Mouse (Mus musculus) cerebellum, adult 18-20 months (tissue): ENCODE measurements around the gene Sgca.
A peak's percentile ranks its signal among the peaks of the same experiment; 100 is the strongest.

Source experiments
- DNase-seq, 2 experiments: peaks; one replicate each; pipeline ENCODE4 v3.0.0; 2021

Gene Sgca

DNA sequence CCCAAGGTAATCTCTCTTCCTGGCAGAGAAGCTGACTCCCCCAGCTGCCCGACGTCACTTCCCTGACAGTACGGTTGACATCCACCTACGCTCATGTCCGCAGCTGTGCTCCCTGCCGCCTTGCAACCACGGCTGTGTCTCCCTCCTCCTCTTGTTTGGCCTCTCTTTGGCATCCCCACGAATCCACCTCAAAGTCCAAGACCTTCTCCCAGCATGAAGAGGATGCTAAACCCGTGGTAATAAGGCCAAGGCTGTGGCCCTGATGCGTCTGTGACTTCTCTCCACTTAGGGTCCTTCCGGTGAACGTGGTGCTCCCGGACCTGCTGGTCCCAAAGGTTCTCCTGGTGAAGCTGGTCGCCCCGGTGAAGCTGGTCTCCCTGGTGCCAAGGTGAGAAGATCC lies 33.1 kb downstream of the Sgca start:
- no peak for DNase-seq

- peak; percentile 39 to 48 for DNase-seq
Observed at GRCm38 (mm10) chr11:94942282-94943023, 33.7 kb downstream of the Sgca start.

GRCm38 (mm10) chr11:94941776-94942175 lies 34.4 kb downstream of the Sgca start:
- DNase-seq, result no peak

- DNase-seq, result no peak
Observed at GRCm38 (mm10) chr11:94941121-94941520, 35.0 kb downstream of the Sgca start.

DNA sequence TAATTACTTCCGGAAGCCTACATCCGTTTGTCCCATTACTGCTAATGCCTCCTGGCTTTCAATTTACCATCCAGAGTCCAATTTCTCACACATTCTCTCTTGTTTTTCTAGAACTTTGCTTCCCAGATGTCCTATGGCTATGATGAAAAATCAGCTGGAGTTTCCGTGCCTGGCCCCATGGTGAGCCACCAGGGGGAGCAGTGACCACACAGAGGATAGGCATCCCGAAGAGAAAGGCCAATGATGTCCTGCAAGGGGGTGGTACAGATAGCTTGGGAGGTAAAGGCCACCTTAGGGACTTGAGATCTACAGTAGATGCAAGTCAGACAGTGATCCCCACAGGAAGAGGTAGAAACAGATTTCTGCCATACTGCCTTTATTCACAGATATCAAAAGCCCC lies 36.8 kb downstream of the Sgca start:
- peak; percentile 74 to 81 for DNase-seq

DNA sequence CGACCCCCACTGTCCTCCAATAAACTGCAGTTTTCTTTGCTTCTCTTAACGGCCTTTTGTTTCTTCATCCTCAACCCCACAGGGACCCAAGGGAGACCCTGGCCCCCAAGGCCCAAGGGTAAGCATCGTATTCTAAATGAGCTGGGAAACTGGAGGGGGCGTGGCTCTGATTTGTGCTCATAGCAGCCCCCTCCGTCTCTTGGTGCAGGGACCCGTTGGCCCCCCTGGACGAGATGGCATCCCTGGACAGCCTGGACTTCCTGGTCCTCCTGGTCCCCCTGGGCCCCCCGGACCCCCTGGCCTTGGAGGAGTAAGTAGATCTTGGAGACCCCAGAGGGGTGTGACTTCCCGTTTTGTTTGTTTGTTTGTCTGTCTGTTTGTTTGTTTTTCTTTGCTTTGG lies 37.8 kb downstream of the Sgca start:
- DNase-seq, result no peak

- no peak for DNase-seq
Observed at GRCm38 (mm10) chr11:94937787-94938186, 38.3 kb downstream of the Sgca start.

GRCm38 (mm10) chr11:94937335-94937781 lies 38.8 kb downstream of the Sgca start:
- DNase-seq, result no peak

- peak; percentile 89 to 93 for DNase-seq
Observed at GRCm38 (mm10) chr11:94936851-94937295, 39.3 kb downstream of the Sgca start.

GRCm38 (mm10) chr11:94936045-94936444 lies 40.1 kb downstream of the Sgca start, which contains the start of gene Col1a1:
Col1a1 (plus strand) TSS chr11:94936224.
- peak in 1 of 2 experiments; percentile 18 for DNase-seq

DNA sequence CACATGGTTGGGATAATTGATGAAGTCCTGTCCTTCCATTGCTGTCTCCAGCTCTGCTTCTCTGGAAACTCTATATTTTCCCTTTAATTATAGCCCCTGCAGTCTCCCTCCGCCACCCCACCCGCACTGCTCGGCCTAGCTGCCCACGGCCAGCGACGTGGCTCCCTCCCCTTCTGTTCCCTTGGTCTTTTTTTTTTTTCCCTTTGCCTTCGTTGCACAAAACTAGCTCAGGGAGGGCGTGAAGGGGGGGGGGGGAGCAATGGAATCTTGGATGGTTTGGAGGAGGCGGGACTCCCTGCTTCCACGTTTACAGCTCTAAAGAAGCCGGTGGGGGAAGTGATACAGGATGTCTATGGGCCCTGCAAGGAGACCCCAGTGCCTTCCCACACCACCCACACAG lies 41.6 kb downstream of the Sgca start:
- no peak for DNase-seq

DNA sequence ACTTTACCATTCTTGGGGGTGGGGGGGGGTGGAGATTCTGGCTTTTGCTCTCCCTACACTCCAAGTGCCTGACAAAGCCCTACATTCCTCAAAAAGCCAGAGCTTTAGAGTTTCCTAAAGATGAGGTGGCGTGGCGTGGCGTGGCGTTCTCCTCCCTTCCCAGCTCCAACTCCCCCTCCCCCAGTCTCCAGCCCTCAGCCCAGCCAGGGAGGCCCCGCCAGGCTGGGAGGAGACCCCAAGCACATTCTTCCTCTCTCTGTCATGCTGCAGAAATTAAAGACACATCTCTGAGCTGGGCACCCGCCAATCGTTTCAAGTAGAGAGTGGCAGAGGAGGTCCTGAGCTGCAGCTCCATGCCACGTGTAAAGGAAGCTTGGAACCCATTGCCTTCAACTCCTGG lies 42.5 kb downstream of the Sgca start:
- no peak for DNase-seq

DNA sequence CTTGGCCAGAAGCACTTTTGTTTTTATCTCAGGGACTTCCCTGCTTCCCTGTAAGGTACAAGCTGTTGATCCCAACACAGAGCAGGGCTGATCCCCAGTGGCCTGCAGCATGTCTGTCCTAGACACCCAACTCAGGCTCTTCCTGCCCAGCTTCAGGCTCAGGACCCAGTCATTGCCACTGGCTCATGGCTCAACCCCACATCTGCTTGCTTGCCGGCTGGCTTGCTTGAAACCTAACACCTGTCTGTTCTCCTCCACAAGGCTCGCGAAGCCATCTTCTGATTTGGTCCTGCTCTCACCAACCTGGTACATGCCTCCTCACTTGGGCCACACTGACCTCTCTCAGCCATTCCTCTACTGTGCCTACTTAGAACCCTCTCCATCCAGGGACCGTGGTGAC lies 46.0 kb downstream of the Sgca start:
- no peak for DNase-seq

- DNase-seq, result no peak
Observed at GRCm38 (mm10) chr11:94929599-94929998, 46.5 kb downstream of the Sgca start.

DNA sequence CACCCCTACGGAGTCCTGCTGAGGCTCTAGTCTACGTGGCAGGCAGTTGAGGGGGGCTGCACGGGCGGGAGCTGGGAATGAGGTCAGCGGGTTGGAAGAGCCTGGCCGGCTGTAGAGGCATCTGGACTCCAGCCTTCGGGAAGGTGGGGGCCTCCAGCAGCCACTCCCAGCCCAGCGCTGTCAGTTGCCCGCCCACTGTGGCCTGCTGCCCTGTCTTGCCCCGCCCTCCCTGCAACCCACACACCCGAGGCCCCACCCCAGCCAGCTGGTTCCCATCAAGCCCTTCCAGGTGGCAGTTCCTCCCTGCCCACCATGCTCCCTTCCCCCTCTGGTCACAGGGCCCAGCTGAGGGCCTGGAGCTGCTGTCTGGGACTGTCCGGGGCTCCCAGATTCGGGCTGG lies 47.3 kb downstream of the Sgca start:
- peak in 1 of 2 experiments; percentile 39 for DNase-seq

- no peak for DNase-seq
Observed at GRCm38 (mm10) chr11:94927771-94928291, 48.3 kb downstream of the Sgca start.

GRCm38 (mm10) chr11:94926431-94926830 lies 49.7 kb downstream of the Sgca start:
- no peak for DNase-seq

GRCm38 (mm10) chr11:94924977-94925376 lies 51.1 kb downstream of the Sgca start:
- DNase-seq, result no peak

DNA sequence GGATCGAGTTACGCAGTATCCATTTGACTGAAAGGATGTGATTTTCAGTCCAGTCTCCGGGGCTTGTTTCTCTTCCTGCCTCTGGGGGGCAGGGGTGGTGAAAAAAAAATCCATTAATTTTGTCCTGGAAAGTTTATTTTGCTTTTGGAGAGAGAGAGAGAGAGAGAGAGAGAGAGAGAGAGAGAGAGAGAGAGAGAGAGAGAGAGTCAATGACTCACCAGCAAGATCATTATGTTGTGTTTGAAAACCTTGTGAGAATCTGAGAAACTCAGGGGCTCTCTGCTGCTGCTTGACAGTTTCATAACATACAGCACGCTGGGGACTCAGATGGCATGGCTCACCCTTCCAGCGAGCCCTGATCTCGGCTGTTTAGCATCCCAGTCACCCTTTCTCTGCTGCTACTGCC lies 55.1 kb downstream of the Sgca start:
- no peak for DNase-seq

DNA sequence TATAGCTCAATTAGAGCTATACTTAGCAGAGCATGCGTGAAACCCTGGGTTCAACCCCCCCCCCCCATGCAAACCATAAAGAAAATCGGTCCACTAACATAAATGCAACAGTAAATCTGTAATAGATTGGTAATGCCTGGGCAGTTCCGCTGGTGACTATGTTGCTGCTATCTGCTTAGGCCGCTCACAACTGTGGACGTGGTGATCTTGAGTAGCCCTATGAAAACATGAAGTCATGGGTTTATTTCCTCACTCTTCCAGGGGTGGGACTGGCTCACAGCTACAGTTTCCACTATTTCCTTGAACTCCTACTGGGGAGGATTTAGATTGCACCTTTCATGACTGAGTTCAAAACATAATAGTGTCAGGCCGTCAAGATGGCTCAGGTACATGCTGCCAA lies 58.4 kb downstream of the Sgca start:
- DNase-seq, result no peak

GRCm38 (mm10) chr11:94916477-94916876 lies 59.6 kb downstream of the Sgca start:
- no peak for DNase-seq

DNA sequence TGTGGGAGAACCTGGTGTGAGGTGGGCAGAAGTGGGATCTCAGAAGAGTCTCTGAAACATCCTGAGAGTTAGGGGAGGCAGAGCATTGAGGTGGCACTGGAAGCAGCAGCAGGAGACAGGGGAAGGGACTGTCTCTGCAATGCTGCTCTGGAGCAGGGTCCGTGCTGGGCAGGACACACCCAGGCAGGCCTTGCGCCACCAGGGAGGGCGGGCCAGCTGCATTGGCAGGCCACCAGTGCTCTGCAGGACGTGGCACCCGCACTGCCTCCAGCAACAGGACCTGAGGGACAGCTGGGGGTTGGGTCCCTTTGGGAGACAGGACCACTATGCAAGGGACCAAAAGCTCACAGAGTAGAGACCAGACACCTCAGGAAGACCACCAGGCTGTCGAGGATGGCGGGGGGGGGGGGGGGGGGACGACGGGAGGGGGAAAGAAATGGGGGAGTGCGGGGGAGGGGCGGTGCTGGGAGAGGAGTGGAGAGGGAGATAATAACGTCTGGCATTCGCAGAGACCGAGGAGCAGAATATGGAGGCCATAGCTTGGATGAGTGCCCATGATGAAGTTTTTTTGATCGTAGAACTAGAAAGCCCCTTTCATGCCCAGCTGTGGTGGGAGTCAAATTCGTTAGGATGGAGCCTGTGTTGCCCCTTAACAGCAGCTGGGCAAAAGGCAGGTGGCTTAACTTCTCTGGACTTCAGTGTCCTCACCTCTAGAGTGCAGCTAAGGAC lies 60.3 kb downstream of the Sgca start:
- DNase-seq, result peak in 1 of 2 experiments; percentile 35

DNA sequence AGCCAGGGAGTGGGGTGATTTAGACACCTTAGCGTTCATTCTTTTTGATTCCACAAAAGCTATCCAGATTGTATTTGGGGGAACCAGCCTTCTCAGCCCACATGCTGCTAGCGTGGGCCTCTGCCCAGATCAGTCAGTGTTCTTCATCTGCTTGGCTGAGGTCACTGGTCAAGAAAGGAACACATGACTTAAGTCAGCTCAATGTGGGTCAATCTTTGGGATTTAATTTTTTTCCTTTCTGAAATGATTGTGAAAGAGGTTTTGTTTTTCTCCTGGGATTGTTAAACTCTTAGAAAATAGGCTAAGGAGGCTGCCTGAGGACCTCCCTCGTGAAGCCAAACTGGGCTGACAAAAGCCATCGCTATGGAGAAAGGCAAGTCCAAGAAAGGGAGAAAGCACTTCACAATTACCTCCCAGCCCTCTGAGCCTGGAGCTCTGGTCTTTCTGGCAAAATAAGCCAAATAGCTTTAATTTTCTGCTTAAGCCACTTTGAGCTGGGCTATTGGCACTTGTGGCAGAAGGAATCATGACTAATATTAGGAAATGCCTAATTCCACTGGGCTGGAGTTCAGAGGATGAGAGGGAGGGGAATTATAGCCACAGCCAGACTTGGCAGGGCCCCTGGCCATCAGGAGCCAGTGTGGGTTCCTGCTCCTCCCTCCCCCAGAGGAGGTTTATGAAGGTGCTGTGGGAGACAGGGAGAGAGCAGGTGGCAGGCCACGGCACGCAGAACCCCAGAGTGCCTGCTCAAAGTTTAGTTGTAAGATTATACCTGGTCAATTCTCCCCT lies 62.6 kb downstream of the Sgca start:
- DNase-seq, result peak; percentile 68 to 80
